Mouse (Mus musculus) v-Abl transformed pro-B cells (cell line): ENCODE results near the gene Spint5.

Source experiments
- in situ Hi-C, 2 experiments: fragments of 400-800 bp; cut with MboI; formaldehyde crosslinking; loops; one replicate each; pipeline ENCODE4 v1.15.1; 2025; ENCODE audit not compliant: unreplicated experiment in 2 of 2

The Spint5 gene

GRCm38 (mm10) chr2:164734839-164735238 is 19.7 kb downstream of the Spint5 start:
- in situ Hi-C loops = no loop called here

GRCm38 (mm10) chr2:164735446-164735845 is 20.3 kb downstream of the Spint5 start:
- in situ Hi-C loops = no loop called here

GRCm38 (mm10) chr2:164737377-164738090 is 22.4 kb downstream of the Spint5 start:
- in situ Hi-C loops = no loop called here

- in situ Hi-C loops = no loop called here
These were observed 24.8 kb downstream of the Spint5 start for GRCm38 (mm10) chr2:164739876-164740275.

GRCm38 (mm10) chr2:164744987-164745386 is 29.9 kb downstream of the Spint5 start:
- in situ Hi-C loops = no loop called here

GRCm38 (mm10) chr2:164745843-164746479 is 30.9 kb downstream of the Spint5 start, which contains the start of the genes Wfdc3 and Dnttip1:
TSS of gene Wfdc3 (minus strand) at chr2:164745931.
TSS of gene Dnttip1 (plus strand) at chr2:164745983.
- in situ Hi-C loops = no loop called here

- in situ Hi-C loops = no loop called here
These were observed 31.6 kb downstream of the Spint5 start for GRCm38 (mm10) chr2:164746693-164747092.

- in situ Hi-C loops = no loop called here
These were observed 33.1 kb downstream of the Spint5 start for GRCm38 (mm10) chr2:164748191-164748590.

GRCm38 (mm10) chr2:164748991-164749390 is 33.9 kb downstream of the Spint5 start:
- in situ Hi-C loops = no loop called here

- in situ Hi-C loops = no loop called here
These were observed 37.3 kb downstream of the Spint5 start for GRCm38 (mm10) chr2:164752454-164752853.

- in situ Hi-C loops = no loop called here
These were observed 39.0 kb downstream of the Spint5 start for GRCm38 (mm10) chr2:164754105-164754504.

- in situ Hi-C loops = no loop called here
These were observed 39.7 kb downstream of the Spint5 start for GRCm38 (mm10) chr2:164754800-164755199.

GRCm38 (mm10) chr2:164757841-164758240 is 42.7 kb downstream of the Spint5 start:
- in situ Hi-C loops = no loop called here

GRCm38 (mm10) chr2:164758692-164759091 is 43.6 kb downstream of the Spint5 start:
- in situ Hi-C loops = no loop called here

- in situ Hi-C loops = no loop called here
These were observed 45.1 kb downstream of the Spint5 start for GRCm38 (mm10) chr2:164760059-164760833.

- in situ Hi-C loops = no loop called here
These were observed 46.4 kb downstream of the Spint5 start for GRCm38 (mm10) chr2:164761502-164761901.

GRCm38 (mm10) chr2:164761971-164762370 is 46.9 kb downstream of the Spint5 start:
- in situ Hi-C loops = no loop called here

GRCm38 (mm10) chr2:164762593-164762992 is 47.5 kb downstream of the Spint5 start:
- in situ Hi-C loops = no loop called here

- in situ Hi-C loops = no loop called here
These were observed 50.7 kb downstream of the Spint5 start for GRCm38 (mm10) chr2:164765841-164766240.
